Mouse (Mus musculus) megakaryocyte, embryonic 14.5 days (primary cell): ENCODE data around the gene BC029722.

Experiments
- FLI1 ChIP-seq: IDR thresholded peaks from 2 replicates; pipeline ENCODE4 v1.6.1; 2012; ENCODE audit warnings: low read length, inconsistent platforms, mixed read lengths
- GATA1 ChIP-seq: IDR thresholded peaks from 3 replicates; pipeline ENCODE4 v1.6.1; 2012; ENCODE audit warnings: mixed read lengths, low read length, inconsistent platforms, borderline replicate concordance

DNA sequence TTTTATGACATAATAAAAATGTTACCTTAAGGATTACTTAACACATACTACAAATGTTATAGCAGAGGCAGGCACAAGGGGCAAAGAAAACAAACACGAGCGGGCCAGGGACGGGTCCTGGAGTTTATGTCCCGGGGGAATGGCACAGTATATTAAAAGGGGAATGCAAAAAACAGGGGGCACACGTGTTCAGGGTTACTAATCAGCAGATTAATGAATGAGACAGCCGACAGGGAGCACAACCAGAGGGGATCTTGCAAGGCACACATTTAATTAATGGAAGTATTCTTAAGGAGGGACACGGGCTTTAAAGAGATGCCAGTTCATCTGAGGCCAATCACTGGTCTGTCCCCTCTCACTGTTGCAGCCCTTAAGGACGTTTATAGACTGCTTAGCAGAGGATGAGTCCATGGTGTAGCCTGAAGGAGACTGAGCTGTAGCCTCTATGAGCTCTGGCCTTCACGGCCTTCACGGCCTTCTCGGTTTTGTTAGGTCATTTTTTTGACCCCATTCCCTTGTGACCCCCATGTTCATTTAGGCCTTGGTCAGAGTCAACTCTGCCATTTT lies 44.2 kb upstream of the BC029722 start:
- no peak for TF ChIP-seq FLI1
- TF ChIP-seq GATA1: no peak
